Mouse (Mus musculus) hindbrain, embryonic 11.5 days (tissue): ENCODE measurements around the gene Lsp1. TPM values are rescaled to one million over a fixed set of nuclear protein-coding genes. Genes with fewer than 3 reads are reported as not detected.

Source experiments
- ATAC-seq: fragments of 200-750 bp; cut with Nextera tagmentation; 2 replicates; pipeline ENCODE4 v1.8.0; 2017; ENCODE audit warnings: mild to moderate bottlenecking, moderate TSS enrichment, moderate library complexity; ENCODE audit not compliant: low FRiP score
- DNase-seq: peaks from one replicate; pipeline ENCODE4 v3.0.0-alpha.2; 2015; ENCODE audit warnings: low spot score
- H3K27ac ChIP-seq: fragments of 300-500 bp; sonication (generic); 2 replicates; pipeline ENCODE4 v1.5.1; 2014; ENCODE audit warnings: mild to moderate bottlenecking, low read depth, low read length
- H3K27me3 ChIP-seq: fragments of 300-500 bp; sonication (generic); 2 replicates; pipeline ENCODE4 v1.6.1; 2014; ENCODE audit warnings: mild to moderate bottlenecking, low read length, moderate library complexity, mixed read lengths; ENCODE audit not compliant: control insufficient read depth, insufficient read depth
- H3K36me3 ChIP-seq: fragments of 300-500 bp; sonication (generic); 2 replicates; pipeline ENCODE4 v1.6.1; 2014; ENCODE audit warnings: mild to moderate bottlenecking, low read length, moderate library complexity, mixed read lengths; ENCODE audit not compliant: control insufficient read depth, insufficient read depth
- H3K4me1 ChIP-seq: fragments of 300-500 bp; sonication (generic); replicated peaks from 2 replicates; pipeline ENCODE4 v1.6.1; 2014; ENCODE audit warnings: low read length, mixed read lengths; ENCODE audit not compliant: control insufficient read depth, insufficient read depth
- H3K4me2 ChIP-seq: fragments of 300-500 bp; sonication (generic); replicated peaks from 2 replicates; pipeline ENCODE4 v1.6.1; 2014; ENCODE audit warnings: mild to moderate bottlenecking, low read depth, low read length
- H3K4me3 ChIP-seq: fragments of 300-500 bp; sonication (generic); 2 replicates; pipeline ENCODE4 v1.5.1; 2014; ENCODE audit warnings: low read depth, low read length
- H3K9ac ChIP-seq: fragments of 300-500 bp; sonication (generic); 2 replicates; pipeline ENCODE4 v1.6.1; 2014; ENCODE audit warnings: low read depth, low read length
- H3K9me3 ChIP-seq: fragments of 300-500 bp; sonication (generic); 2 replicates; pipeline ENCODE4 v1.6.1; 2016; ENCODE audit warnings: low read length; ENCODE audit not compliant: control insufficient read depth
- WGBS: fragments of 180-500 bp; shearing (Covaris S2); extraction: QIAGEN DNeasy Blood & Tissue Kit; methylation state at CpG from one replicate; pipeline ENCODE4 v1.1.7; 2014; 5-methylcytosine and 5-hydroxymethylcytosine counted together
- polyA plus RNA-seq: library from polyadenylated mRNA; unstranded; fragments of >200 nt; fragmentation: Nextera tagmentation; extraction: Ambion mirVana; gene quantifications from 2 replicates; pipeline ENCODE4 v1.2.1, GENCODE M21; 2014

The Lsp1 gene
- polyA plus RNA-seq = 16.1 and 18.7 TPM in 2 replicates

- ATAC-seq = no peak
- Histone ChIP-seq H3K9me3 (no peaks in the 10 kb centered on the region), H3K36me3 (no peaks in the 10 kb centered on the region), H3K9ac (no peak within 1 kb of the TSS), H3K27me3 (no peaks in the 10 kb centered on the region), H3K4me3 (no peak within 1 kb of the TSS), H3K27ac (no peak within 1 kb of the TSS), H3K4me2 (no peak within 1 kb of the TSS), H3K4me1 (no peaks in the 10 kb centered on the region)
- whole genome bisulfite sequencing = 97% methylated on average over 7 of the region's 7 CpGs
- DNase-seq = no peak
These were observed at the start of gene Lsp1 for GRCm38 (mm10) chr7:142460636-142461077. Gene Lsp1 (plus strand): TSS chr7:142460809.

GRCm38 (mm10) chr7:142413285-142413684 lies 47.3 kb upstream of the Lsp1 start:
- H3K4me2 ChIP-seq = no peak overlapping the region
- no peaks in the 10 kb centered on the region for H3K9me3 ChIP-seq
- no peak overlapping the region for H3K9ac ChIP-seq
- H3K4me3 ChIP-seq = no peak overlapping the region
- ATAC-seq (no peak), DNase-seq (no peak)
- H3K27me3 ChIP-seq = no peaks in the 10 kb centered on the region
- WGBS = 86% methylated on average over 6 of the region's 6 CpGs
- no peaks in the 10 kb centered on the region for H3K36me3 ChIP-seq
- H3K4me1 ChIP-seq = no peaks in the 10 kb centered on the region
- H3K27ac ChIP-seq = no peak overlapping the region

DNA sequence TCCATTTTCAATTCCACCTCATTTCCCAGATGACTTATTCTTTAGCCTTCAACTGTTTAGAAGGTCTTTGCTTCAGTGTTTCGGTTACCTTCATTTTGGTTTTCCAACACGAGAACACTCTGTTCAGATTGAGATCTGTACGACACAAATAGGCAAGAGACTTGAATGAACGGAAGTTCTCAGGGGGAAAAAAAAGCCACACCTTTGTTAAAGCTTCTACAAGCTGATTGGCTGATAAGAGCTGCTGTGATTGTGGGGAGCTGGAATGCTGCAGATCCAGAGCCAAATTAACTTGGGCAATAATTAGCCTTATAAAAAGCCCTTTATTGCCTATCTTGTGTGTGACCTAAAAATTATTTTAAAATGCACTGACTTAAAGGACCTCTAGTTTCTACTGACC lies 45.3 kb upstream of the Lsp1 start:
- Histone ChIP-seq H3K27me3 (no peaks in the 10 kb centered on the region), H3K4me1 (no peaks in the 10 kb centered on the region), H3K36me3 (no peaks in the 10 kb centered on the region), H3K4me3 (no peak overlapping the region), H3K4me2 (no peak overlapping the region), H3K9me3 (no peaks in the 10 kb centered on the region), H3K9ac (no peak overlapping the region), H3K27ac (no peak overlapping the region)
- WGBS = 73% methylated on average over 4 of the region's 4 CpGs
- DNase-seq = no peak
- ATAC-seq = no peak

DNA sequence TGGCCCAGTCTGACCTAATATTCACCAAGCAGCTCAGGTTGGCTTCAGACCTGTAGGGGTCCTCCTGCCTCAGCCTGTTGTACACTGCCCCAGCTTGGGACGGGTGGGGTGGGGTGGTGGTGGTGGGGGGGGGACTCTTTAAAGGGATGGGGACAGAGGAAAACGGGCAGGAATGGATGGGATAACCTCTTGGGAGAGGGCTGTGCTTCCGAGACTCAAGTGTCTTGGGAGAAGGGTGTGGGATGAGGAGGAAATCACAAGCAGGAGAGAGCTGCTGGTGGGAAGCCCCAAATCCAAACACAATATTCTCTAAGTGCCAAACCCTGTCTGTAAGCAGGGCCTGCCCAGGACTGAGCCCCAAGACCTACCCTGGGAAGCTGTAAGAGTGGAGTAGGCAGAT lies 44.4 kb upstream of the Lsp1 start:
- DNase-seq = no peak
- no peak overlapping the region for H3K4me2 ChIP-seq
- H3K9me3 ChIP-seq = no peaks in the 10 kb centered on the region
- no peak for ATAC-seq
- no peaks in the 10 kb centered on the region for H3K27me3 ChIP-seq
- H3K27ac ChIP-seq = no peak overlapping the region; the same call in 1 of the 2 replicates
- H3K4me1 ChIP-seq = no peaks in the 10 kb centered on the region
- H3K9ac ChIP-seq = no peak overlapping the region
- no peak overlapping the region for H3K4me3 ChIP-seq
- H3K36me3 ChIP-seq = no peaks in the 10 kb centered on the region
- WGBS = 66% methylated on average over 3 of the region's 3 CpGs

DNA sequence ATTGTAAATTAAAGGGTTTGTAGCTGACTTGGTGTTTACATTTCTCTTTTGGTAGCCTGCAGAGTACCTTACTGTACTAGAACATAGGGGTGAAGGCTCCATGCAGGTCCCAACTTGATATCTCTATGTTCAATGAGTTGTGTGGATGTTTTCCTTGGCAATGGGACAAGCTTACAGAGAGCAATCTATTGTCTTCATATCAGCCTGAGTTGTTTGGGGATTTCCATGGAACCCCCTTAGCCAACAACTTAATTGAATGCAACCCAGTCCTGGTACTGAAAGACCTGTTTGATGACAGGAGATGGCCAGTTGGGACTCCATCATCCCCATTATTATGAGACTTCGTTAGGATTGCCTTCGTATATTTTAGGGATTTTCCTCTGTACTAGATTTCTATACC lies 42.6 kb upstream of the Lsp1 start:
- 91% methylated on average over 2 of the region's 2 CpGs for WGBS
- no peak overlapping the region for H3K4me3 ChIP-seq
- no peak for DNase-seq
- no peak overlapping the region for H3K4me2 ChIP-seq
- H3K9me3 ChIP-seq = no peaks in the 10 kb centered on the region
- no peak for ATAC-seq
- no peak overlapping the region for H3K9ac ChIP-seq
- H3K27ac ChIP-seq = no peak overlapping the region
- H3K4me1 ChIP-seq = no peaks in the 10 kb centered on the region
- H3K27me3 ChIP-seq = no peaks in the 10 kb centered on the region
- H3K36me3 ChIP-seq = no peaks in the 10 kb centered on the region

GRCm38 (mm10) chr7:142418679-142419078 lies 41.9 kb upstream of the Lsp1 start:
- Histone ChIP-seq H3K9me3 (no peaks in the 10 kb centered on the region), H3K27me3 (no peaks in the 10 kb centered on the region), H3K9ac (no peak overlapping the region), H3K4me1 (no peaks in the 10 kb centered on the region), H3K4me2 (no peak overlapping the region), H3K4me3 (no peak overlapping the region), H3K27ac (no peak overlapping the region), H3K36me3 (no peaks in the 10 kb centered on the region)
- DNase-seq (no peak), ATAC-seq (no peak)
- 91% methylated on average over 8 of the region's 8 CpGs for WGBS

GRCm38 (mm10) chr7:142419887-142420286 lies 40.7 kb upstream of the Lsp1 start:
- Histone ChIP-seq H3K4me1 (no peaks in the 10 kb centered on the region), H3K9ac (no peak overlapping the region), H3K27me3 (no peaks in the 10 kb centered on the region), H3K36me3 (no peaks in the 10 kb centered on the region), H3K4me2 (no peak overlapping the region), H3K4me3 (no peak overlapping the region), H3K9me3 (no peaks in the 10 kb centered on the region), H3K27ac (no peak overlapping the region)
- ATAC-seq (no peak), DNase-seq (no peak)
- 85% methylated on average over 5 of the region's 5 CpGs for WGBS

- no peaks in the 10 kb centered on the region for H3K4me1 ChIP-seq
- H3K4me3 ChIP-seq = no peak overlapping the region
- no peaks in the 10 kb centered on the region for H3K27me3 ChIP-seq
- no peak overlapping the region for H3K9ac ChIP-seq
- no peak overlapping the region for H3K27ac ChIP-seq
- H3K9me3 ChIP-seq = no peaks in the 10 kb centered on the region
- no peak for ATAC-seq
- H3K36me3 ChIP-seq = no peaks in the 10 kb centered on the region
- no peak overlapping the region for H3K4me2 ChIP-seq
- no peak for DNase-seq
- WGBS = 71% methylated on average over 2 of the region's 2 CpGs
These were observed 38.8 kb upstream of the Lsp1 start for GRCm38 (mm10) chr7:142421826-142422225.

DNA sequence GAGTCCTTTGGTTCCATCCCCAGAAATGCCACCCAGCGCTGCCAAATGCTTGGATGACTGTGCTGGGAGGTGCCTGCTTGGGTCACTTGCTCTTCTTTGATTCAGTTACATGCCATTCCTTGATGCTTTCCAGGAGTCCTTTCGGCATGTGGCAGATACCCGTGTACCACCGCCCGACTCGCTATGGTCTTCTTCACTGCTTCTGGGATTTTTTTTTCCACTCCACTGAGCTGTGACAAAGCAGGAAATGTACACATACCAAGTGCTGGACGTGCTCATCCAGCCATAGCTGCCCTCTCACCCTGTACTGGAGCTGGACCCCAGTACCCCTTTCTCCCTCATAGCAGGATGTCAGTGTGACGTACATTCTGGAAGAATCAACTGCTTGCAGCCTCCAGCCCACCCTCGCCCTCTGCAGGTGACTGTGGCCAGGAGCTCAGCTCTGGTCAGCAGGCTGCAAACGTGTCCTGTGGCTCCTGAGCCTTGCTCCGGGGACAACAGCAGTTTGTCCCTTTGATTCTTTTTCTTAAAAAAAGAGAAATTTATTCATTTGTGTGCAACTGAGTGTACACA lies 34.9 kb upstream of the Lsp1 start:
- no peaks in the 10 kb centered on the region for H3K9me3 ChIP-seq
- H3K9ac ChIP-seq = no peak overlapping the region
- DNase-seq (no peak), ATAC-seq (no peak)
- H3K4me2 ChIP-seq = no peak overlapping the region
- H3K27me3 ChIP-seq = no peaks in the 10 kb centered on the region
- 57% methylated on average over 11 of the region's 11 CpGs for WGBS
- no peaks in the 10 kb centered on the region for H3K36me3 ChIP-seq
- no peak overlapping the region for H3K27ac ChIP-seq
- H3K4me3 ChIP-seq = no peak overlapping the region
- no peaks in the 10 kb centered on the region for H3K4me1 ChIP-seq
